Mouse (Mus musculus) thymus, adult 2 months (tissue): ENCODE results near the gene Tomm40l.

Source experiments
- CTCF ChIP-seq: fragments of 200-500 bp; IDR thresholded peaks from 2 replicates; pipeline ENCODE4 v1.5.1; 2012; ENCODE audit warnings: mild to moderate bottlenecking, control low read depth, low read length, moderate library complexity, borderline replicate concordance; ENCODE audit not compliant: control insufficient read depth, poor library complexity, insufficient read depth; ENCODE audit errors: extremely low read depth
- POLR2A ChIP-seq: fragments of 200-500 bp; IDR thresholded peaks from 2 replicates; pipeline ENCODE4 v1.6.1; 2012; ENCODE audit warnings: mild to moderate bottlenecking, low read length, control low read depth, moderate library complexity; ENCODE audit not compliant: control insufficient read depth, poor library complexity, insufficient read depth; ENCODE audit errors: extremely low read depth

- TF ChIP-seq CTCF (no peak), POLR2A (no peak)
Observed at GRCm38 (mm10) chr1:171187851-171188700, 34.2 kb downstream of the Tomm40l start.
